Mouse (Mus musculus): Measurements from ENCODE around the gene Mocs1. TPM values are rescaled to one million over a fixed set of nuclear protein-coding genes. Genes with fewer than 3 reads are reported as not detected.
"Not testable (repeated sequence)": the region's sequence is repeated elsewhere in the genome, so short reads cannot be mapped to it uniquely, and the experiment has no call there.

The Mocs1 gene
- total and polyA plus RNA-seq, 3 experiments: 36.2 to 55.3 (median 39.5) TPM

DNA sequence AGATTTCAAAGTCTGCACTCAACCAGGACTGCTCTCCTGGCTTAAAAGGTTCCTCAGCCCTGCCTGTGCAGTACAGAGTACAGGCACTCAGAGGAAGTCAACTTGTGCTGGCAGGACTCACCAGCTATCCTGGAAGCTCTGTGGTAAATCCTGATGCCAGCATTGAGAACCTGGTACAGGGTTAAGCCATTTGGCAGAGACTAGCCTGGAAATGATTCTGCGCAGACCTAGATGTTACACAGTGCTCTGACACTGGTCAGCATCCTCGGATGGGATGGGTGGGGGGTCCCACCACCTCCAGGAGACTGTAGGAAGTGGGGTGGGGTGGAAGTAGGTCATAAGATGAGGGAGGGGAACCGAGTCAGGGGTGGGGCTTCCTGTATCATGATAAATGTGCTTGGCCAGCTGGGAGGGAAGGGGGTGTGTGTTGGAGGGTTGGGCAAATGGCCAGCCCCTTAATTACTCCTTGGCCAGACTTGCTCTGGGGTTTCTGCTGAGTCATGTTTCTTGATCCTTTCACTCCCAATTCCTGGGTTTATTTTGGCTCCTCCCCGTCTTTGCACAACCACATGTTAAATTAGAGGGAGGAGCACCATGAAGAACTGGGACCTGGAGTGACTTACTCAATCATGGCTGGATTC, 4.0 kb downstream of the Mocs1 start:
- DNase-seq: peak; percentile 70

GRCm38 (mm10) chr17:49433071-49433470, 4.9 kb downstream of the Mocs1 start:
- no peak for DNase-seq

DNA sequence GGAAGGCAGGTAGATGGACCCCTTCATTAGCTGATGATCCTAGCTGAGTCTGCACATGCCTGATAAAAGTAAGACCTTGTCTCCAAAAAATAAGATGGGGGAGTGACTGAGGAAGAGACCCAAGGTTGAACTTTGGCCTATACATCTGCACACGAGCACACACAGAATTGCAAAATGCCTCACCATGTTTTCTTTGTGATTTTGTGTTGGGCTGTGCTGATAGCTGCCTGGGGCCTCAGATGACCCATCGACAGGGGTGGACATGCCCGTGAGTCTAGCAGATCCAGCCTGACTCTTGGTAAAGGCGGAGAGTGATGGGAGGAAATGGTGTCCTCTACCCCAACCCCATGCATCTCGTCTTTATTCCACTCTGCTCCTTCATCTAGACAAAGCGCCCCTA, 6.1 kb downstream of the Mocs1 start:
- no peak for DNase-seq

GRCm38 (mm10) chr17:49435081-49435480, 6.9 kb downstream of the Mocs1 start:
- DNase-seq: no peak

GRCm38 (mm10) chr17:49436631-49437030, 8.5 kb downstream of the Mocs1 start:
- no peak for DNase-seq

DNA sequence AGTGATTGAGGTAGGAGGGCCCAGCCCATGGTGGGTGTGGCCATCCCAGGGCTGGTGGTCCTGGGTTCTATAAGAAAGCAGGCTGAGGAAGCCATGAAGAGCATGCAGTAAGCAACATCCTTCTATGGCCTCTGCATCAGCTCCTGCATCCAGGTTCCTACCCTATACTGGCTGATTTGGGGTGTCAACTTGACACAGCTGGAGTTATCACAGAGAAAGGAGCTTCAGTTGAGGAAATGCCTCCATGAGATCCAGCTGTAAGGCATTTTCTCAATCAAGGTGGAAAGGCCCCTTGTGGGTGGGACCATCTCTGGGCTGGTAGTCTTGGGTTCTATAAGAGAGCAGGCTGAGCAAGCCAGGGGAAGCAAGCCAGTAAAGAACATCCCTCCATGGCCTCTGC, 9.1 kb downstream of the Mocs1 start:
- not testable (repeated sequence) for DNase-seq

DNA sequence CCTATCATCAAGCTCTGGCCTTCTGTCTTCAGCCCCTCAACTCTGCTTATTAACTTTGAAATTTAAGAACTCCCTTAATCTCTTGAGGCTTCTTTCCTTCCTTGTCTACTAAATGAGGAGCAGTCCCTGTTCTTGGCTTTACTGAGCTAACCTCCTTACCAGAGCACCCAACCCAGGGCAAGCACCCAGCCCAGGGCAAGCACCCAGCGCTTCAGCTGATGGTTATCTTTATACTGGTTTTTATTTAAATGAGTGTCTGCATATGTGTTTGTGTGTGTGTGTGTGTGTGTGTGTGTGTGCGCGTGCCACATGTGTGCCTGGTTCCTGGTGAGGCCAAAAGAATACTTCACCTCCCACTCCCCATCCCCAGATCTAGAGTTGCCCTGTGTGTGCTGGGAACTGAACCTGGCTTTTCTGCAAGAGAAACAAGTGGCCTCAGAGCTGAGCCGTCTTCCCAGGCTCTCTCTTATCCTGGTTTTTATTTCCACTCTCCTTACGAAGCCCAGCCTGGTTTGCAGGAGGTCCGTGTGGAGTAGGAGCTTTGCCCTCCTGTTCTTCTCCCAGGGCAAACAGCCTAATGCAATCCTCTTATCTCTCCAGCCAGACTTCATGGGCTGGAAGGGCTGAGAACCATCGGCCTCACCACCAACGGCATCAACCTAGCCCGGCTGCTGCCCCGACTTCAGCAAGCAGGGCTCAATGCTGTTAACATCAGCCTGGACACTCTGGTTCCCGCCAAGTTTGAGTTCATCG, 10.8 kb downstream of the Mocs1 start:
- no peak for DNase-seq

DNA sequence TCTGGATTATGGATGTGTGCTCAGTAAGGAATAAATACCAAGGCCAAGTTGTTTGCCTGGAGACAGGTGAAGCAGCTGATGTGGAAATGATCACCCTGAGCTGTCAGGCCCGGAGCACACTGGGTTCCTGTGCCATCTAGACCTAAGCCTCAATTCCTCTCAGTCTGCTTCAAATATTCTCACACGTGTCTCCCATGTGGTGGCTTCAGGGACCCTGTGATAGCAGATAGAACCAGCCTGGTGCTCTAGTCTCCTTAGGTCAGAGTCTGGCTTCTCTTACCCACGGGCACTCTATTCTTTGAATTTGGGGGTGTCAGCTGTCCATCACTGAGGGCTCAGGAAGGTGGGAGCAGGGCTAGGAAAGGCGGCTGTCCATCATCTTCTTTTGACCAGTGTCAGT, 11.5 kb downstream of the Mocs1 start:
- no peak for DNase-seq

DNA sequence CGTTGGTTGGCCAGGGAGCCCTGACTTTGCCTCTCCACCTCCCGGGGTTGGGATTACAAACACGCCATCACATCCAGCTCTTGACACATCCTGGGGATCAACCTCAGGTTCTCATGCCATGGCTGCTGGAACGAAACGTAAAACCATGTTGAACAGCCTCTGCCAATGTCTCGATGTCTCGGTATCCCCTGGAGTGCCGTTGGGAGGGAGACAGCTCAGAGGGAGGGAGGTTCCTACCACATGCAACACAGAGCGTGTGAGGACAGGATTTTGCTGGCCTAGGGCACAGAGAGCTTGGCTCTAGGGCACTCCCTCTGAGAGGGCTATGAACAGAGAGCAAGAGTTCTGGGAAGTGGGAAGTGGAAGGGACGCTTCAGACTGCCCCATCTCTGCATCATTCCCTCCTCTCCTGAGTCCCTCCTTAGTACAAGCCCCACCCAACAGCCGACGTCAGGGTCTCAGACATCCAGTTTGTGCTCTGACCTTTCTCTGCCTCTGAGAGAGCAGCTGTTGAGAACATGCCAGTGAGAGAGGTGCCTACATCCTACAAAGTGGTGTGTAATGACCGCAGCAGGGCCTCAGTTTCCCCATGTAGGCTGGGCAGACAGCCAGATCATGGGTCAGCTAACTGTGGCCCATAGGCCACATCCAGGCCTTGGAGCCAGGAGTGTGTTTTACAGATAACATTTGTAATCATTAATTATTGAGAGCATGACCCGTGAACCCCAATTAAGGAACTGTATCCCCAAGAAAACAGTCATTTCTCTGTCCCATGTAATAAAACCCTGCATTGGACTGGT, 12.4 kb downstream of the Mocs1 start:
- no peak for DNase-seq

DNA sequence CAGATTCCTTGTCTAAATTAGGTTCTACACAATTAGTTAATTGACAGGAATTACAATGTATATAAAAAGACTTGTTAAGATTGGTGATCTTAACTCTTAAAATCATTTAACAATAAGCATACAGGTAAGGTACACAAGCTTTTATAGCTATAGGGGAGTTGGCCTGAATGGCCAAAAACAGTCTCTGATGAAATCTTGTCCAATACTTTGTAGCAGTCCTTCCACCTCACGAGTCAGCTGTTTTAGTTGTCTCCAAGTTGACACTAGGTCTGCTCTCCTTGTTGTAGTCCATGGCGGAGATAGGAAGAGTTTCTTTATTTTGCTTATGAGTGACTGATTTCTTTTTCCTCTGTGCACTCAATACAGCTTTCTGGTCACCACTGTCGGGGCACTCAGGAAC, 14.7 kb downstream of the Mocs1 start:
- DNase-seq: not testable (repeated sequence)

GRCm38 (mm10) chr17:49448570-49449229, 20.5 kb downstream of the Mocs1 start:
- DNase-seq: no peak

DNA sequence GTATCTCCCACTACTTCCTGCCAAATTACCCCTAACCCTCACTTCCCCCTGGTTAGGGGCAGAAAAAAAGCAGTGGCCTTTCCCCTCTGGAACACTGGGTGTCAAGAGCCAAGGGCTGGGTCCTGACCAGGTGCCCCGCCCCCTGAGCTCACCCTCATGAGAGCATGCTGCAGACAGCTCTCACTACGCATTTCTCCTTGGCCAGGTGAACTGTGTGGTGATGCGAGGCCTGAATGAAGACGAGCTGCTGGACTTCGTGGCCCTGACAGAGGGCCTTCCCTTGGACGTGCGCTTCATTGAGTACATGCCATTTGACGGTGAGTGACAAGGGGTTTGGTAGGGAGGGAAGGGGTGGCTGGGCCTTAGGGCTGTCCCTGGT, 21.1 kb downstream of the Mocs1 start:
- DNase-seq: no peak

DNA sequence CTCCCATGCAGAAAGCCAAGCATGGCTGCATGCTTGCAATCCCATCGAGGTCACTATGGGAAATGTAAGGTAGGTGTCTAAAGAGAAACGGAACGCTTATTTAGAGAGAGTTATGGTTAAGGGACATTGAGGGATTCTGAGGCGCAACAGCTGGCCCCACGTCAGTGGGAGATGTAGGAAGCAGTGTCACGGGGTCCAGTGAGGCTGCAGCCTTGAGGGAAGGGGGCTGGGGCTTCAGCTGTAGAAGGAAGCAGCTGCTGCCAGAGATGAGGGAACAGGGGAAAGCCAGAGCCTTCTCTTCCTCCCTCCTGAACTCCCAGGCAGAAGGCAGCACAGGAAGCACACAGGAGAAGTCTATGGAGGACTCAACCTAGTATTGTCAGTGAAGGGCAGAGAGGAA, 22.8 kb downstream of the Mocs1 start:
- DNase-seq: no peak

DNA sequence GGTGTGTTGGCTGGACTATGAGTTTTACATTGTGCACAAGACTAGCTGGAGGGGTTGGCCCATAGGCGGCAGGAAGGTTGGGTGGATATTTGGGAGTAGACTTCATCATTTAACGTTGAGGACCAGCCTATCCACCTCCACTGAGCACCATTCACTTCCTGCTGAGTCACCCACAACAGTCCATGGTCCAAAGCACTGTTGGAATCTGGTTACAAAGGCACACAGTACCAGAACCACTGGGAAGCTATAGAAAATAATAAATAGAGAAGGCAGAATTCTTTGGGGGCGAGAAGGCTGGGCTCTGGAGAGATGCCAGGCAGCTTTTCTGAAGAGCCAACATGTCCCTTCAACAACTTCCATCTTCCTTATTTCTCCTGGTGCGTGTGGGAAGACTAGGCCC, 28.2 kb downstream of the Mocs1 start:
- DNase-seq: no peak

DNA sequence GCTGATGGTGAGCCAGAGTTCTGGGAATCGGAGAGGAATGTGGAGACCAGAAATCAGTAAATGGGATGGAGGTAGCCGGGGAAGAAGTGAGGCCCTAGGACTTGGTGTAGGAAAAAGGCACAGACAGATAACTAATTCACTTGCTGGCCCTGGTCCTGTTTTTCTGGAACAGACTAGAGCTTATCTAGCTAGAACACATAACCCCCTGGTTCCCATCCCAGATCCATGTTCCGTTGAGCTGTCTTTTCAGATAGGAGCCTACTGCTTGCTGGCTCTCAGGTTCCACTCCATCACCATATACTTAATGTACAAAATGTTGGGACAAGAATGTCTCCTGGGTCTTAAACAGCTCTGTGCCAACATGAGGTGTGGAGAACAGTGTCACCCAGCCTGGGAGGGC, 29.7 kb downstream of the Mocs1 start:
- DNase-seq: no peak

DNA sequence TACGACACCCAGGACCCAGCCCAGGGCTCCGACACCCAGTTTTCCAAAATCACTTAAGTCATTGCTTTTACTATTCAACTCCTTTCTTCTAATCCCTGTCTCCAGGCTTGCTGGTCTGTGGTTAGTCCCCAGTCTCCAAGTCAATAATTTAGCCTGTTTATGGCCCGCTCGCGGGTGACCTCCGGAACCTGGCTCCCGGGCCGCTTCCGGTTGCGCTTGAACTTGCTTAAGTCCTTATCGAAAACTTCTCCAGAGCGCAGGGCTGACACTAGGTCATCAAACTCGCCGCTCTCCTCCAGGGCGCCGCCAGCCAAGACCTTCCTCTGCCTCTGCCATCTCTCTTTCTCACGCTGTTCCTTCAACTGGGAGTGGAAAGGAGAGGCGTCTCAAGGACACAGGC, 30.2 kb downstream of the Mocs1 start:
- DNase-seq: no peak

DNA sequence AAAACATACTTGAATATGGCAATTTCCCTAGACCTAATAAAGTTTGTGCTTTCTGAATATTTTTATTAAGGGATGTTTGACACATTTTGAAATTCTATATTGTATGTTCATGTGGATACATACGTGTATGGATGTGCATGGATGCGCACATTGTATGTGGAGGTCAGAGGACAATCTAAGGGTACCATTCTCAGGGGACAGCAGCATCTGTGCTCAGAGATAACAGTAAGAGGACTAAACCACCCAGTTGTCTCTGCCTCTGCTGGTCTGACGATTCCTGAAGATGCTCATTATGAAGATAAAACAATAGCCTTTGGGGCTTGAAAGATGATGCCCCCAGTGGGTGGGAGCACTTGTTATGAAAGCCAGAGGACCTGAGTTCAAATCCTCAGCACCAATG, 36.7 kb downstream of the Mocs1 start:
- no peak for DNase-seq

DNA sequence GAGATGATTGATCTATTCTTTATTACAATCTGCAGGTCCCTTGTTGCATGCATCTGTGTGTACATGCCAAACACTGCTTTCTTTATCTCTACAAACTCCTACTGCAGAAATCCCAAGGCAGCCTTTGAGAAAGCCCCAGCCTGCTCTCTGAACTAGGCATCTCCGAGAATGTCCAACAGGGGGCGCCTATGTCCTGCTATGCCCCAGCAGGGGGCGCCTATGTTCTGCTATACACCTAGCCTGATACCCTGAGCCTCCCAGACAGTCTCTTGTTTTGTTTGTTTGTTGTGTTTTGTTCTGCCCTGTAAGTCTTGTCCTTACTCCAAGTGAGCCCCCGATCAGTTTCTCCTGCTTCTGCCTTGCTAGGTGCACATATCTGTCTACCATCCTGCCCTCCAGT, 40.1 kb downstream of the Mocs1 start:
- DNase-seq: peak; percentile 73

- DNase-seq: no peak
These were observed 44.5 kb downstream of the Mocs1 start for GRCm38 (mm10) chr17:49472626-49473025.

GRCm38 (mm10) chr17:49474051-49474450, 45.9 kb downstream of the Mocs1 start:
- DNase-seq: no peak

GRCm38 (mm10) chr17:49475174-49475573, 47.0 kb downstream of the Mocs1 start:
- DNase-seq: no peak

- no peak for DNase-seq
These were observed 49.2 kb downstream of the Mocs1 start for GRCm38 (mm10) chr17:49477370-49477769.

DNA sequence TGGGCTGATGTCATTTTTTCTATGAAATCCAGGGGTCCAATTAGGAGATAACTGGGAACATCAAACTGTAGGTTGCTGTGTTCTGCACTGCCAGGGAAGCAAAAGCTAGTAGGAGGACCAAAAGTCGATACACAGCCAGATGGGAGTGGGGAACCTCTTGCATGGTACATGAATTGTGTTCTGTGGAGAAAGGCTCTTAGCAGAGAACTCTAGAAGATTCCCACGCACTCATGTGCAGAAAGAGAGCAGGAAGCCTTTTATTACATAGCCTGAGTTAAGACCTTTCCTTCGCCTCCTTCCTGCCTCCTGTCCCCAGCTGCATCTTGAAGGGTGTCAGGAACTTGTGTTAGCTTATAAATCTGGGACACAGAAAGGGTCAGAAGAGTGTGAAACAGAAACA, 53.7 kb downstream of the Mocs1 start:
- no peak for DNase-seq
